Mouse (Mus musculus) testis, adult 2 months (tissue): ENCODE data around the gene Ppil1. TPM values are rescaled to one million over a fixed set of nuclear protein-coding genes. Genes with fewer than 3 reads are reported as not detected.

Experiments used
- H3K27ac ChIP-seq: fragments of 200-500 bp; 2 replicates; pipeline ENCODE4 v1.5.1; 2012; ENCODE audit warnings: low read depth, low read length; ENCODE audit not compliant: control insufficient read depth, insufficient read depth
- H3K27me3 ChIP-seq: fragments of 200-500 bp; 2 replicates; pipeline ENCODE4 v1.6.1; 2012; ENCODE audit warnings: mild to moderate bottlenecking, low read length, moderate library complexity; ENCODE audit not compliant: control insufficient read depth, insufficient read depth
- H3K36me3 ChIP-seq: fragments of 200-500 bp; 2 replicates; pipeline ENCODE4 v1.6.1; 2012; ENCODE audit warnings: mild to moderate bottlenecking, low read length; ENCODE audit not compliant: control insufficient read depth, insufficient read depth
- H3K4me1 ChIP-seq: fragments of 200-500 bp; 2 replicates; pipeline ENCODE4 v1.6.1; 2012; ENCODE audit warnings: low read length; ENCODE audit not compliant: control insufficient read depth, insufficient read depth
- H3K4me3 ChIP-seq: fragments of 200-500 bp; 2 replicates; pipeline ENCODE4 v1.5.1; 2012; ENCODE audit warnings: low read depth, mild to moderate bottlenecking, low read length, moderate library complexity, mixed read lengths; ENCODE audit not compliant: control insufficient read depth
- CTCF ChIP-seq: fragments of 200-500 bp; IDR thresholded peaks from 2 replicates; pipeline ENCODE4 v1.5.1; 2012; ENCODE audit warnings: low read depth, mild to moderate bottlenecking, inconsistent platforms, low read length, moderate library complexity; ENCODE audit not compliant: control insufficient read depth, insufficient read depth, insufficient replicate concordance
- POLR2A ChIP-seq: fragments of 200-500 bp; IDR thresholded peaks from 2 replicates; pipeline ENCODE4 v1.6.1; 2012; ENCODE audit warnings: low read depth, mild to moderate bottlenecking, inconsistent platforms, low read length, moderate library complexity; ENCODE audit not compliant: control insufficient read depth
- polyA plus RNA-seq: library from polyadenylated mRNA; depleted of rRNA; stranded (reverse); fragments of >200 nt; gene quantifications from 2 replicates; pipeline ENCODE4 v1.2.3, GENCODE M21; 2012

Ppil1 gene
- polyA plus RNA-seq, 1 experiment: 12.2 TPM

GRCm38 (mm10) chr17:29249512-29249911, 14.5 kb downstream of the Ppil1 start:
- Histone ChIP-seq H3K36me3 (peaks cover 2% of the 10 kb centered on the region), H3K4me1 (no peaks in the 10 kb centered on the region), H3K4me3 (no peak overlapping the region), H3K27me3 (no peaks in the 10 kb centered on the region), H3K27ac (no peak overlapping the region)
- TF ChIP-seq POLR2A: no peak
- TF ChIP-seq CTCF: no peak

GRCm38 (mm10) chr17:29247881-29248280, 16.1 kb downstream of the Ppil1 start:
- Histone ChIP-seq H3K36me3 (peaks cover 2% of the 10 kb centered on the region), H3K27ac (no peak overlapping the region), H3K27me3 (no peaks in the 10 kb centered on the region), H3K4me1 (no peaks in the 10 kb centered on the region), H3K4me3 (no peak overlapping the region)
- TF ChIP-seq POLR2A (no peak), CTCF (no peak)

DNA sequence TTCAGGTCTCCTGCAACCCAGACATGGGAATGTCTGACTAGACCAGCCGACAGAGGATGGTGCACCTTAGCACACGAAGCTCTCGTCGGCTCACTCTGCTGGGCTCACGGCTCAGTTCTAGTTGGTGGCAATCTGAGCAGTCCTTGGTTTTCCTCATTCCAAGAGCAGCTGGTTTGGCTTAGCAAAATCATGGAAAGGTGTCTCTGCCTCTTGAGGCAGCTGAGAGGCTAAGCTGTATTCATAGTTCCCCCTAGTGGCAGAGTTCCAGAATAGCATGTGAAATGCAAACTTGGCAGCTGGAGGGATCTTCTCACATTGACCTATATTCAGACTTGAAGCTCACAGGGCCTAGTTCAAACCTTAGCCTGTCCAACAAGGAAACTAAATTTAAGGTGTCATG, 17.4 kb downstream of the Ppil1 start:
- Histone ChIP-seq H3K4me1 (no peaks in the 10 kb centered on the region), H3K27me3 (no peaks in the 10 kb centered on the region), H3K4me3 (no peak overlapping the region), H3K27ac (no peak overlapping the region), H3K36me3 (peaks cover 2% of the 10 kb centered on the region)
- TF ChIP-seq CTCF (peak; percentile 22; the same call in 1 of the 2 replicates), POLR2A (no peak)

DNA sequence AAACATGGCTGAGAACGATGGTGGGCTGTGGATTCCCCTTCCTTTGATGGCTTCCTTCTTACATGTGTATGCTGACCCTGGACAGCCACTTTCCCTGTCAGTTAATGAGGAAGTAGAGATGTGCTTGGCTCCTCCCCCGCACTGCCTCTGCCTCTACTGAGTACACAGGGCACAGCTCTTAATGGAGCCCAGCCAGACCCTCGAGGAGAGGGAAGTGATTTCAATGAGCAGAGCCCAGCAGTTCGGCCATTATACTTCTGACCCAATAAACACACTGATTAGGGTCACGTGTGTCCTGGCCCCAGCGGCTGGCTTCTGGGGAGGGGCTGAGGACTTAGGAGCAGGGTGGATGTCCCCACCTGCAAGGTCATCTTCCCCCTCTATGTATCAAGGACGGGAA, 18.3 kb downstream of the Ppil1 start:
- H3K4me1 ChIP-seq: no peaks in the 10 kb centered on the region
- peaks cover 2% of the 10 kb centered on the region for H3K36me3 ChIP-seq
- TF ChIP-seq POLR2A (no peak), CTCF (no peak)
- no peak overlapping the region for H3K27ac ChIP-seq
- no peaks in the 10 kb centered on the region for H3K27me3 ChIP-seq
- H3K4me3 ChIP-seq: no peak overlapping the region

DNA sequence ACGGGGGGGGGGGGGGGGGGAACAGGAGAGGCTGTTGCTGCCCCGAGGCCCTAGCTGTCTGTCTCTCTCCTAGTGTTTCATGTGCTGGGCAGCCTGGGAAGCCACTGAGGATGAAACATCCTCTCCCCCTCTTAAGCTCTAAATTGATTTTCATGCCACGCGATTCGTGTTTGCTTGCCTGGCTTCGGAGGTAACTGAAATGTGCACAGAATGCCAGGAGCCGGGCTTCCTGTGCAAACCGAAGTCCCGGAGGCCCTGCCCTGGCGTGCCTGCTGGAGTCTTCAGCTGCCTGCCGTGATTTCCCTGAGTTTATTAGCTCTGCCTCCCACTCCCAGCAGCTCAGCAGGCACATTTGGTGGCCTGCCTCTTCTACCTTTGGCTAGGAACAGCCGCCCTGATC, 19.1 kb downstream of the Ppil1 start:
- Histone ChIP-seq H3K4me1 (no peaks in the 10 kb centered on the region), H3K4me3 (no peak overlapping the region), H3K27ac (no peak overlapping the region), H3K27me3 (no peaks in the 10 kb centered on the region), H3K36me3 (no peaks in the 10 kb centered on the region)
- TF ChIP-seq CTCF: no peak
- no peak for TF ChIP-seq POLR2A

DNA sequence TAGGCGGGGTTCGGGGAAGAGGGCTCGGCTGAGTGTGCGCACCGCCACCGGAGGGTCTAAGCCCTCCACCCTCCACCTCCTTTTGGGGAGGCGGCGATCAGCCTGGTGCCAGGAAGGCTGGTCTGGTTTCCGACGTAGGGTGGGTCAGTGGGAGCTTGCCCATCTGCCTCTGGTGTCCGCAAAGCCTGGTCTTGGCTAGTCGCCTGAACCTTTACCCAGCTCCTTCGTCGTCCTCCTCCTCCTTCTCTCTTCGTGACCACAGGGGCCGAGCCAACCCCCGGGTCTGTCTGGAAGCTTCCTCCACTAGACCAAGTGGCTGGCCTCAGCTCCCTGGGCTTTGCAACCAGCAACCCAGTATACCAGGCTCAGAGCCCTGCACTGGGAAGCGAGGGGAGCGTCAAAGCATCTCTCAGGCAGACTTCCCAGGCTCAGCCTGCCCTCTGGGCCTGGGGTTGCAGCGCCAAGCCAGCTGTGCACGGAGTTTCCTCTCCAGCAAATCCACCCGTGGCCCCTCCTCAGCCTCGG, 25.5 kb downstream of the Ppil1 start:
- H3K4me3 ChIP-seq: peak overlapping the region; percentile 66
- no peak overlapping the region for H3K27ac ChIP-seq
- peaks cover 18% of the 10 kb centered on the region for H3K4me1 ChIP-seq
- TF ChIP-seq CTCF: no peak
- TF ChIP-seq POLR2A: no peak
- no peaks in the 10 kb centered on the region for H3K36me3 ChIP-seq
- no peaks in the 10 kb centered on the region for H3K27me3 ChIP-seq

DNA sequence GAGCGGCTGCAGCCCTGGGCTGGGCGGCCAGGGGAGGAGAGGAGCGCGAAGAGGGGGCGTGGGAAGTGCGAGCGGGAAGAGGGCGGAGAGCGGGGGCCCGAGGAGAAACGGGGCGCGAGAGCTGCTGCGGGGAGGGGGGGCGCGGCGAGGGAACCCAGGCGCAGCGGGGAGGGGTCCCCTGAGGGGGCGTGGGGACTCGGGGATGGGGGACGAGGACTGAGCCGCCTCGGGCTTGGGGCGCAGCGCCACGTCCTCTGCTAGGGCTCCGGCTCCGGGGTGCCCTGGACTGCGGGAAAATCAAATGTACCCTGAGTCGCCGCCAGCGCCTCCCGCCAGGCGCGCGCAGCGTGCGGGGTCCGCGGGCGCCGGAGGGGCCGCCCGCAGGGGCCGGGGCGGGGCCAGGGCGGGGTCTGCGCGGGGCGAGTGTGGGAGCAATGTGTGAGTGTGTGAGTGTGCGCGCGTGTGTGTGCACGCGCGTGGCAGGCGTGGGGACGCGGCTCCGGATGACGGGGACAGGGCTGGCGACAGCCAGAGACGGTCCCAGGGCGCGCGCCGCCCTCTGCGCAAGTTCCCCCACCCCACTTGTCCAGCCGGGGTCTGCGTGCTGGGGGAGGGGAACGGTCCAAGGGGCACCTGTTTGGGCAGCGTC, 26.1 kb downstream of the Ppil1 start, which contains the start of gene Cpne5:
Gene Cpne5, minus strand, starts transcription at position 396 of the 649 bp plus-strand sequence.
- Histone ChIP-seq H3K4me3 (peak within 1 kb of the TSS; percentile 66), H3K27ac (no peak within 1 kb of the TSS), H3K4me1 (peaks cover 18% of the 10 kb centered on the region), H3K27me3 (no peaks in the 10 kb centered on the region), H3K36me3 (no peaks in the 10 kb centered on the region)
- TF ChIP-seq CTCF (no peak), POLR2A (no peak)
